Mouse (Mus musculus) kidney, adult 2 months (tissue): ENCODE data around the gene Prdm11.

Experiments used
- CTCF ChIP-seq: fragments of 200-500 bp; conservative IDR thresholded peaks from 2 replicates; pipeline ENCODE4 v1.5.1; 2011; ENCODE audit warnings: low read depth, mild to moderate bottlenecking, control low read depth, low read length, moderate library complexity, mixed read lengths; ENCODE audit not compliant: insufficient read depth, insufficient read length
- POLR2A ChIP-seq: fragments of 200-500 bp; IDR thresholded peaks from one replicate; pipeline ENCODE4 v1.6.1; 2011; ENCODE audit warnings: low read depth, low read length, control low read depth

GRCm38 (mm10) chr2:92947981-92948698 is 97.8 kb downstream of the Prdm11 start:
- no peak for TF ChIP-seq CTCF
- no peak for TF ChIP-seq POLR2A
